In the genomic region with DNA sequence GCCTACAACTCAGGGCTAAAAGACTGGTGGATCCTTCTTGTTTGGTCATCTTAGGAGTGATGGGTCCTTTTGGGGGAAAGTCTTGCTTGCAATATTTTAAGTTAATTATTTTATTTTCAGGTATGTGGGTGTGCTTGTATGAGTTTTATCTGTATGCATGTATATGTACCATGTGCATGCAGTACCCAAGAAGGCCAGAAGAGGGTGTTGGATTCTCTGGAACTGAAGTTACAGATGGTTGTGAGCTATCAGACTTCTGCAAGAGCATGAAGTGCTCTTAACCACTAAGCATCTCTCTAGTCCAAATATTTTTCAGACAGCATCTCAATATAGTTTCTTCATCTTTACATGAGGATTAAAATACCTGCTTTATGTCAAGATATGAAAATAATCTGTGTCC, we compare ENCODE assay signal across 28 mouse cellular contexts.
DNase-seq lines count a peak whose midpoint lies in the region; ATAC-seq and TF ChIP-seq lines count a peak whose summit lies in the region.
"Had no signal": no experiment of that assay in that cellular context is flagged by ENCODE, and none has a peak within 500 bp of the region (broad histone marks: within the 10 kb centered on the region; RNA-seq: fewer than 3 reads in every experiment).

No protein-coding gene starts in this region.

- no peak for TF ChIP-seq POLR2A in lung, adult 2 months (IDR thresholded peaks at IDR 0.05; ENCODE audit: borderline replicate concordance, extremely low read depth, low read depth, low read length)

- no peak overlapping the region for H3K27ac ChIP-seq in kidney, postnatal 0 days
- H3K27ac ChIP-seq in lung, postnatal 0 days (ENCODE audit: low read length): no peak overlapping the region
- no peak overlapping the region for H3K27ac ChIP-seq in stomach, postnatal 0 days (replicated peaks)
- H3K27ac ChIP-seq: embryonic facial prominence, embryonic 12.5 days; limb, embryonic 10.5 days; limb, embryonic 15.5 days; liver, embryonic 15.5 days; macrophage; neural tube, embryonic 15.5 days had no signal

- DNase-seq in kidney, postnatal 0 days (ENCODE audit: low spot score): no peak
- no peak for DNase-seq in kidney, adult 9 months
- DNase-seq in lung, postnatal 0 days (ENCODE audit: low spot score): no peak
- no peak for DNase-seq in lung, adult 2 months
- DNase-seq in Patski (ENCODE audit: low read depth, low spot score): no peak
- no peak for DNase-seq in stomach, postnatal 0 days (ENCODE audit: low spot score)
- DNase-seq in retina, embryonic 14.5 days (ENCODE audit: low spot score): no peak
- DNase-seq: adrenal gland, adult 8-10 months; B cell, adult 2 months; cerebellum, adult 9-10 months; embryo, embryonic 11 days; kidney, adult 8-10 months; kidney, postnatal 14 days; midbrain, embryonic 14.5 days; right cerebral cortex, postnatal 25 days; spleen, adult 18-20 months; thymus, adult 18-20 months; thymus, postnatal 25 days had no signal

- H3K4me2 ChIP-seq in kidney, postnatal 0 days (ENCODE audit: low read length): no peak overlapping the region
- no peak overlapping the region for H3K4me2 ChIP-seq in lung, postnatal 0 days (replicated peaks; ENCODE audit: low read depth, low read length)
- H3K4me2 ChIP-seq in stomach, postnatal 0 days (replicated peaks; ENCODE audit: low read depth): no peak overlapping the region
- H3K4me2 ChIP-seq: embryonic facial prominence, embryonic 12.5 days; limb, embryonic 15.5 days; liver, embryonic 15.5 days; neural tube, embryonic 15.5 days had no signal

- no peak for ATAC-seq in kidney, postnatal 0 days (replicated peaks; ENCODE audit: low FRiP score, low read depth)
- no peak for ATAC-seq in lung, postnatal 0 days
- ATAC-seq in Patski: no peak
- ATAC-seq in stomach, postnatal 0 days (ENCODE audit: low FRiP score, low TSS enrichment): no peak
- ATAC-seq: activated CD4-positive, CD25-positive, alpha-beta regulatory T cell, adult 4 months; forebrain, embryonic 14.5 days; hindbrain, embryonic 16.5 days had no signal

- no peaks in the 10 kb centered on the region for H3K9me3 ChIP-seq in kidney, postnatal 0 days (replicated peaks; ENCODE audit: low read length)
- no peaks in the 10 kb centered on the region for H3K9me3 ChIP-seq in lung, postnatal 0 days (ENCODE audit: low read length)
- H3K9me3 ChIP-seq in stomach, postnatal 0 days (ENCODE audit: control insufficient read depth, low read length): no peaks in the 10 kb centered on the region
- H3K9me3 ChIP-seq: limb, embryonic 10.5 days; limb, embryonic 15.5 days; liver, embryonic 15.5 days; neural tube, embryonic 15.5 days had no signal

- no peak overlapping the region for H3K4me3 ChIP-seq in kidney, postnatal 0 days (replicated peaks; ENCODE audit: low read depth, low read length)
- H3K4me3 ChIP-seq in lung, postnatal 0 days (ENCODE audit: low read depth, low read length): no peak overlapping the region
- H3K4me3 ChIP-seq in lung, adult 2 months (replicated peaks; ENCODE audit: extremely low read depth, low read depth, low read length): no peak overlapping the region
- H3K4me3 ChIP-seq in stomach, postnatal 0 days (ENCODE audit: low read depth, low read length): no peak overlapping the region
- H3K4me3 ChIP-seq: embryonic facial prominence, embryonic 12.5 days; limb, embryonic 10.5 days; limb, embryonic 15.5 days; liver, embryonic 15.5 days; neural tube, embryonic 15.5 days had no signal

- 0 out of 2 replicates have a peak, but pooled peaks have one; percentile 26 for TF ChIP-seq CTCF in kidney, postnatal 0 days (IDR thresholded peaks at IDR 0.05; ENCODE audit: low read depth)
- TF ChIP-seq CTCF in lung, postnatal 0 days (IDR thresholded peaks at IDR 0.05): peak; percentile 38
- no peak for TF ChIP-seq CTCF in lung, adult 2 months (IDR thresholded peaks at IDR 0.05; ENCODE audit: insufficient read depth, low read length)
- peak; percentile 57 for TF ChIP-seq CTCF in Patski (IDR thresholded peaks at IDR 0.05)
- peak; percentile 37; the same call in 1 of the 2 replicates for TF ChIP-seq CTCF in stomach, postnatal 0 days (IDR thresholded peaks at IDR 0.05; ENCODE audit: low read depth)

- no peak for TF ChIP-seq EP300 in lung, postnatal 0 days (IDR thresholded peaks at IDR 0.05)
- TF ChIP-seq EP300 in stomach, postnatal 0 days (optimal IDR thresholded peaks at IDR 0.05): no peak

- H3K4me1 ChIP-seq in kidney, postnatal 0 days (replicated peaks; ENCODE audit: insufficient read depth, low read length): peaks cover 12% of the 10 kb centered on the region; the same call in 1 of the 2 replicates
- no peaks in the 10 kb centered on the region for H3K4me1 ChIP-seq in lung, postnatal 0 days (ENCODE audit: insufficient read depth, low read depth, low read length)
- H3K4me1 ChIP-seq in lung, adult 2 months (ENCODE audit: control insufficient read depth, insufficient read depth, low read length): peaks cover 3% of the 10 kb centered on the region
- H3K4me1 ChIP-seq in stomach, postnatal 0 days (replicated peaks; ENCODE audit: control insufficient read depth, insufficient read depth): no peaks in the 10 kb centered on the region
- H3K4me1 ChIP-seq: limb, embryonic 15.5 days; liver, embryonic 15.5 days; neural tube, embryonic 15.5 days had no signal

- H3K36me3 ChIP-seq in kidney, postnatal 0 days (ENCODE audit: insufficient read depth, low read length): no peaks in the 10 kb centered on the region
- no peaks in the 10 kb centered on the region for H3K36me3 ChIP-seq in lung, postnatal 0 days (ENCODE audit: insufficient read depth, low read length)
- H3K36me3 ChIP-seq in stomach, postnatal 0 days (ENCODE audit: control insufficient read depth, insufficient read depth, low read length): no peaks in the 10 kb centered on the region
- H3K36me3 ChIP-seq: embryonic facial prominence, embryonic 12.5 days; G1E; limb, embryonic 10.5 days; limb, embryonic 15.5 days; liver, embryonic 15.5 days; neural tube, embryonic 15.5 days had no signal

- H3K27me3 ChIP-seq in kidney, postnatal 0 days (ENCODE audit: insufficient read depth, low read length): no peaks in the 10 kb centered on the region
- no peaks in the 10 kb centered on the region for H3K27me3 ChIP-seq in lung, postnatal 0 days (replicated peaks; ENCODE audit: insufficient read depth, low read length)
- H3K27me3 ChIP-seq in Patski: no peaks in the 10 kb centered on the region
- H3K27me3 ChIP-seq in stomach, postnatal 0 days (ENCODE audit: control insufficient read depth, insufficient read depth, low read length): no peaks in the 10 kb centered on the region
- H3K27me3 ChIP-seq: embryonic facial prominence, embryonic 12.5 days; limb, embryonic 15.5 days; liver, embryonic 15.5 days; neural tube, embryonic 15.5 days had no signal

- POLR2A ChIA-PET in Patski (lab: Charles Lee): no interaction called here

- in situ Hi-C loops in Patski (cut with MboI; ENCODE audit: low pct_unique_long_range_greater_than_20kb): no loop called here

- CTCF ChIA-PET in Patski (lab: Charles Lee): interaction anchor here (1.1 to 1.7 kb wide), 5 partner anchors 10 to 53 kb away, joined by 3 to 4 read pairs (median 3); no protein-coding TSS in a partner anchor

- H3K9ac ChIP-seq in kidney, postnatal 0 days (ENCODE audit: low read depth, low read length): no peak overlapping the region
- H3K9ac ChIP-seq in lung, postnatal 0 days (replicated peaks; ENCODE audit: low read depth): no peak overlapping the region
- no peak overlapping the region for H3K9ac ChIP-seq in stomach, postnatal 0 days (ENCODE audit: low read length)
- H3K9ac ChIP-seq: embryonic facial prominence, embryonic 12.5 days; limb, embryonic 15.5 days; liver, embryonic 15.5 days; neural tube, embryonic 15.5 days had no signal
